Mouse (Mus musculus) forebrain, embryonic 16.5 days (tissue): ENCODE data around the gene Igsf6. TPM values are rescaled to one million over a fixed set of nuclear protein-coding genes. Genes with fewer than 3 reads are reported as not detected.

ENCODE experiments used
- ATAC-seq: fragments of 200-750 bp; cut with Nextera tagmentation; 2 replicates; pipeline ENCODE4 v1.8.0; 2017; ENCODE audit warnings: mild to moderate bottlenecking, moderate library complexity
- H3K27ac ChIP-seq: fragments of 300-500 bp; sonication (generic); 2 replicates; pipeline ENCODE4 v1.5.1; 2014; ENCODE audit warnings: low read length, control low read depth
- H3K27me3 ChIP-seq: fragments of 300-500 bp; sonication (generic); replicated peaks from 2 replicates; pipeline ENCODE4 v1.6.1; 2014; ENCODE audit warnings: low read length; ENCODE audit not compliant: control insufficient read depth, insufficient read depth
- H3K36me3 ChIP-seq: fragments of 300-500 bp; sonication (generic); 2 replicates; pipeline ENCODE4 v1.6.1; 2014; ENCODE audit not compliant: control insufficient read depth, insufficient read depth
- H3K4me1 ChIP-seq: fragments of 300-500 bp; sonication (generic); replicated peaks from 2 replicates; pipeline ENCODE4 v1.6.1; 2014; ENCODE audit warnings: low read length; ENCODE audit not compliant: control insufficient read depth, insufficient read depth
- H3K4me2 ChIP-seq: fragments of 300-500 bp; sonication (generic); 2 replicates; pipeline ENCODE4 v1.6.1; 2014; ENCODE audit warnings: mild to moderate bottlenecking, low read length, control low read depth
- H3K4me3 ChIP-seq: fragments of 300-500 bp; sonication (generic); replicated peaks from 2 replicates; pipeline ENCODE4 v1.5.1; 2014; ENCODE audit warnings: mild to moderate bottlenecking, low read length, control low read depth
- H3K9ac ChIP-seq: fragments of 300-500 bp; sonication (generic); replicated peaks from 2 replicates; pipeline ENCODE4 v1.6.1; 2014; ENCODE audit warnings: low read depth, low read length, control low read depth
- H3K9me3 ChIP-seq: fragments of 300-500 bp; sonication (generic); 2 replicates; pipeline ENCODE4 v1.6.1; 2016; ENCODE audit warnings: low read length; ENCODE audit not compliant: control insufficient read depth
- WGBS: fragments of 180-500 bp; shearing (Covaris S2); extraction: QIAGEN DNeasy Blood & Tissue Kit; methylation state at CpG from one replicate; pipeline ENCODE4 v1.1.7; 2014; 5-methylcytosine and 5-hydroxymethylcytosine counted together
- polyA plus RNA-seq: library from polyadenylated mRNA; unstranded; fragments of >200 nt; fragmentation: Nextera tagmentation; extraction: Ambion mirVana; gene quantifications from 2 replicates; pipeline ENCODE4 v1.2.1, GENCODE M21; 2015

The Igsf6 gene
- polyA plus RNA-seq, 1 experiment from 2014 or later: 0.77 TPM

GRCm38 (mm10) chr7:121085500-121085899 is 11.1 kb upstream of the Igsf6 start:
- Histone ChIP-seq H3K27ac (no peak overlapping the region), H3K36me3 (no peaks in the 10 kb centered on the region), H3K27me3 (no peaks in the 10 kb centered on the region), H3K4me1 (peaks cover 14% of the 10 kb centered on the region; the same call in 1 of the 2 replicates), H3K4me2 (no peak overlapping the region), H3K9ac (no peak overlapping the region), H3K9me3 (no peaks in the 10 kb centered on the region), H3K4me3 (no peak overlapping the region)
- 10% methylated on average over 4 of the region's 4 CpGs for WGBS
- 0 out of 2 replicates have a peak, but pooled peaks have one; percentile 17 for ATAC-seq

- Histone ChIP-seq H3K4me1 (peaks cover 14% of the 10 kb centered on the region; the same call in 1 of the 2 replicates), H3K9ac (no peak overlapping the region), H3K9me3 (no peaks in the 10 kb centered on the region), H3K27ac (no peak overlapping the region), H3K27me3 (no peaks in the 10 kb centered on the region), H3K4me2 (no peak overlapping the region), H3K4me3 (no peak overlapping the region), H3K36me3 (no peaks in the 10 kb centered on the region)
- 28% methylated on average over 8 of the region's 8 CpGs for WGBS
- ATAC-seq: peak; percentile 43; the same call in 1 of the 2 replicates
These were observed 10.6 kb upstream of the Igsf6 start for GRCm38 (mm10) chr7:121084840-121085453.

- Histone ChIP-seq H3K4me3 (no peak overlapping the region), H3K4me1 (peaks cover 15% of the 10 kb centered on the region; the same call in 1 of the 2 replicates), H3K9ac (no peak overlapping the region), H3K9me3 (no peaks in the 10 kb centered on the region), H3K27ac (no peak overlapping the region), H3K36me3 (no peaks in the 10 kb centered on the region), H3K4me2 (no peak overlapping the region), H3K27me3 (no peaks in the 10 kb centered on the region)
- WGBS: 62% methylated on average over 9 of the region's 9 CpGs
- ATAC-seq: peak; percentile 73
These were observed 8.7 kb upstream of the Igsf6 start for GRCm38 (mm10) chr7:121082949-121083513.

GRCm38 (mm10) chr7:121081816-121082215 is 7.4 kb upstream of the Igsf6 start:
- whole genome bisulfite sequencing: 81% methylated on average over 2 of the region's 2 CpGs
- Histone ChIP-seq H3K9ac (no peak overlapping the region), H3K27me3 (no peaks in the 10 kb centered on the region), H3K27ac (no peak overlapping the region), H3K4me2 (no peak overlapping the region), H3K4me1 (peaks cover 17% of the 10 kb centered on the region; the same call in 1 of the 2 replicates), H3K4me3 (no peak overlapping the region), H3K36me3 (no peaks in the 10 kb centered on the region), H3K9me3 (no peaks in the 10 kb centered on the region)
- ATAC-seq: no peak

- no peak within 1 kb of the TSS for H3K27ac ChIP-seq
These were observed 7.0 kb upstream of the Igsf6 start, which contains the start of gene Otoa for GRCm38 (mm10) chr7:121081350-121081749. Gene Otoa, plus strand, starts transcription at chr7:121081650.

GRCm38 (mm10) chr7:121077829-121078228 is 3.5 kb upstream of the Igsf6 start:
- no peak overlapping the region for H3K27ac ChIP-seq
- no peaks in the 10 kb centered on the region for H3K27me3 ChIP-seq
- H3K36me3 ChIP-seq: no peaks in the 10 kb centered on the region
- H3K9ac ChIP-seq: no peak overlapping the region
- H3K4me3 ChIP-seq: no peak overlapping the region
- H3K4me1 ChIP-seq: peaks cover 4% of the 10 kb centered on the region; the same call in 1 of the 2 replicates
- H3K4me2 ChIP-seq: no peak overlapping the region
- peak; percentile 84 for ATAC-seq
- no peaks in the 10 kb centered on the region for H3K9me3 ChIP-seq
- 4% methylated on average over 5 of the region's 5 CpGs for WGBS

More at GRCm38 (mm10) chr7:121081350-121081749, 7.0 kb upstream of the Igsf6 start, which contains the start of gene Otoa:
- WGBS: 91% methylated on average over 4 of the region's 4 CpGs
- no peaks in the 10 kb centered on the region for H3K36me3 ChIP-seq
- no peaks in the 10 kb centered on the region for H3K9me3 ChIP-seq
- no peak within 1 kb of the TSS for H3K4me2 ChIP-seq
- peaks cover 17% of the 10 kb centered on the region; the same call in 1 of the 2 replicates for H3K4me1 ChIP-seq
- H3K9ac ChIP-seq: no peak within 1 kb of the TSS
- H3K27me3 ChIP-seq: no peaks in the 10 kb centered on the region
- ATAC-seq: no peak
- H3K4me3 ChIP-seq: no peak within 1 kb of the TSS

- Histone ChIP-seq H3K9ac (no peak overlapping the region), H3K9me3 (no peaks in the 10 kb centered on the region), H3K4me2 (no peak overlapping the region), H3K27me3 (no peaks in the 10 kb centered on the region), H3K4me1 (0 out of 2 replicates have a peak, but pooled peaks cover 3% of the 10 kb centered on the region), H3K4me3 (no peak overlapping the region), H3K27ac (no peak overlapping the region), H3K36me3 (no peaks in the 10 kb centered on the region)
- 90% methylated on average over 6 of the region's 6 CpGs for WGBS
- ATAC-seq: no peak
These were observed 2.9 kb upstream of the Igsf6 start for GRCm38 (mm10) chr7:121077311-121077710.

GRCm38 (mm10) chr7:121075416-121075815 is 1.0 kb upstream of the Igsf6 start:
- Histone ChIP-seq H3K4me2 (no peak overlapping the region), H3K27me3 (no peaks in the 10 kb centered on the region)

GRCm38 (mm10) chr7:121074801-121075400 is 529 bp upstream of the Igsf6 start:
- H3K4me2 ChIP-seq: no peak overlapping the region
- H3K27me3 ChIP-seq: no peaks in the 10 kb centered on the region
- H3K4me1 ChIP-seq: 0 out of 2 replicates have a peak, but pooled peaks cover 3% of the 10 kb centered on the region
- 77% methylated on average over 6 of the region's 6 CpGs for WGBS
- no peaks in the 10 kb centered on the region for H3K36me3 ChIP-seq
- no peak overlapping the region for H3K9ac ChIP-seq
- no peak for ATAC-seq
- H3K4me3 ChIP-seq: no peak overlapping the region
- no peak overlapping the region for H3K27ac ChIP-seq
- H3K9me3 ChIP-seq: no peaks in the 10 kb centered on the region

More at GRCm38 (mm10) chr7:121075416-121075815, 1.0 kb upstream of the Igsf6 start:
- Histone ChIP-seq H3K4me1 (0 out of 2 replicates have a peak, but pooled peaks cover 3% of the 10 kb centered on the region), H3K27ac (no peak overlapping the region), H3K9ac (no peak overlapping the region), H3K4me3 (no peak overlapping the region), H3K36me3 (no peaks in the 10 kb centered on the region), H3K9me3 (no peaks in the 10 kb centered on the region)
- WGBS: 81% methylated on average over 5 of the region's 5 CpGs
- ATAC-seq: no peak
